Mouse (Mus musculus): ENCODE data around the gene Tmem42. TPM values are rescaled to one million over a fixed set of nuclear protein-coding genes. Genes with fewer than 3 reads are reported as not detected.

Tmem42 gene
- polyA plus RNA-seq (2015; fragmentation: Nextera tagmentation; extraction: Ambion mirVana) = 34.6 and 36.0 TPM in 2 replicates

GRCm38 (mm10) chr9:123020995-123021631 is at the start of gene Tmem42:
Gene Tmem42 (plus strand): TSS chr9:123021326.

GRCm38 (mm10) chr9:123034426-123034825 is 13.3 kb downstream of the Tmem42 start, which contains the start of gene Tgm4:
Gene Tgm4 (plus strand): TSS chr9:123034726.

Other genes starting within 250 kb of the Tmem42 start
- gene Tcaim, start 215.8 kb upstream of the Tmem42 start, polyA plus RNA-seq (2015; fragmentation: Nextera tagmentation; extraction: Ambion mirVana) = 4.2 and 4.5 TPM in 2 replicates
- gene Gm35549, start 177.3 kb upstream of the Tmem42 start, polyA plus RNA-seq (2015; fragmentation: Nextera tagmentation; extraction: Ambion mirVana) = 0.30 TPM in 1 of 2 replicates, not detected in the other
- 20.4 and 22.2 TPM in 2 replicates for gene Zfp445, start 155.3 kb upstream of the Tmem42 start, polyA plus RNA-seq (2015; fragmentation: Nextera tagmentation; extraction: Ambion mirVana)
- 1.8 and 2.4 TPM in 2 replicates for gene Zkscan7, start 135.6 kb upstream of the Tmem42 start, polyA plus RNA-seq (2015; fragmentation: Nextera tagmentation; extraction: Ambion mirVana)
- gene Zfp105, start 98.3 kb upstream of the Tmem42 start, polyA plus RNA-seq (2015; fragmentation: Nextera tagmentation; extraction: Ambion mirVana) = 7.3 and 7.6 TPM in 2 replicates
- gene 1110059G10Rik, start 70.3 kb upstream of the Tmem42 start, polyA plus RNA-seq (2015; fragmentation: Nextera tagmentation; extraction: Ambion mirVana) = 25.8 and 26.8 TPM in 2 replicates
- gene Kif15, start 70.3 kb upstream of the Tmem42 start, polyA plus RNA-seq (2015; fragmentation: Nextera tagmentation; extraction: Ambion mirVana) = 8.3 and 10.6 TPM in 2 replicates
- 0.18 and 0.24 TPM in 2 replicates for gene Tgm4, start 13.4 kb downstream of the Tmem42 start, polyA plus RNA-seq (2015; fragmentation: Nextera tagmentation; extraction: Ambion mirVana)
- 61.6 and 68.0 TPM in 2 replicates for gene Zdhhc3, start 91.9 kb downstream of the Tmem42 start, polyA plus RNA-seq (2015; fragmentation: Nextera tagmentation; extraction: Ambion mirVana)
- gene Exosc7, start 91.9 kb downstream of the Tmem42 start, polyA plus RNA-seq (2015; fragmentation: Nextera tagmentation; extraction: Ambion mirVana) = 61.2 and 63.7 TPM in 2 replicates
- gene Clec3b, start 129.6 kb downstream of the Tmem42 start, polyA plus RNA-seq (2015; fragmentation: Nextera tagmentation; extraction: Ambion mirVana) = 82.6 and 90.1 TPM in 2 replicates
- gene Cdcp1, start 194.7 kb downstream of the Tmem42 start, polyA plus RNA-seq (2015; fragmentation: Nextera tagmentation; extraction: Ambion mirVana) = 8.4 and 8.6 TPM in 2 replicates
- gene Tmem158, start 239.4 kb downstream of the Tmem42 start, polyA plus RNA-seq (2015; fragmentation: Nextera tagmentation; extraction: Ambion mirVana) = 50.9 and 57.6 TPM in 2 replicates

Data from urinary bladder, postnatal 0 days (tissue).